Mouse (Mus musculus): Measurements from ENCODE around the gene Ppp1cb. TPM values are rescaled to one million over a fixed set of nuclear protein-coding genes. Genes with fewer than 3 reads are reported as not detected.

The Ppp1cb gene
- total and polyA plus RNA-seq, 3 experiments, result 121 to 2,029 (median 268) TPM

GRCm38 (mm10) chr5:32446394-32446793 is 12.2 kb upstream of the Ppp1cb start:
- no peaks in the 10 kb centered on the region for H3K9me3 ChIP-seq (replicated peaks; ENCODE audit: insufficient read depth, low read length)
- no peaks in the 10 kb centered on the region for H3K4me1 ChIP-seq (ENCODE audit: control insufficient read depth in 1 of 2, insufficient read depth in 2 of 2, low read length in 2 of 2)
- H3K9ac ChIP-seq (ENCODE audit: control insufficient read depth, low read depth, low read length, poor library complexity, severe bottlenecking), result no peak overlapping the region
- H3K27ac ChIP-seq (ENCODE audit: control insufficient read depth, low read depth, low read length), result no peak overlapping the region
- no peak overlapping the region for H3K4me3 ChIP-seq (ENCODE audit: control insufficient read depth in 1 of 2, insufficient read depth in 1 of 2, low read depth in 2 of 2, low read length in 2 of 2)
- H3K27me3 ChIP-seq (ENCODE audit: control insufficient read depth in 1 of 2, insufficient read depth in 2 of 2, low read length in 2 of 2), result peaks cover 21 to 51% of the 10 kb centered on the region in 2 experiments
- no peaks in the 10 kb centered on the region for H3K36me3 ChIP-seq (ENCODE audit: control insufficient read depth in 1 of 2, insufficient read depth in 2 of 2, low read length in 2 of 2)
- TF ChIP-seq TCF12 (IDR thresholded peaks at IDR 0.05; ENCODE audit: low read depth, low read length) (no peak), TBP (IDR thresholded peaks at IDR 0.05; ENCODE audit: low read depth, low read length) (no peak), ZNF384 (IDR thresholded peaks at IDR 0.05; ENCODE audit: low read depth, low read length) (no peak), UBTF (IDR thresholded peaks at IDR 0.05; ENCODE audit: borderline replicate concordance, insufficient read depth, low read depth, low read length) (no peak), RCOR1 (IDR thresholded peaks at IDR 0.05; ENCODE audit: low read depth, low read length) (no peak), KAT2A (conservative IDR thresholded peaks at IDR 0.05; ENCODE audit: low read depth, low read length) (no peak), RAD21 (IDR thresholded peaks at IDR 0.05; ENCODE audit: low read depth, low read length) (no peak), POLR2AphosphoS5 (IDR thresholded peaks at IDR 0.05; ENCODE audit: borderline replicate concordance, low read depth, low read length) (no peak), GABPA (IDR thresholded peaks at IDR 0.05; ENCODE audit: low read depth, low read length) (no peak), E2F4 (IDR thresholded peaks at IDR 0.05; ENCODE audit: borderline replicate concordance, low read depth, low read length) (no peak), ETS1 (IDR thresholded peaks at IDR 0.05; ENCODE audit: low read depth, low read length) (no peak), CTCF (IDR thresholded peaks at IDR 0.05 in 2 of 3, conservative IDR thresholded peaks at IDR 0.05 in 1 of 3; ENCODE audit: control insufficient read depth in 1 of 3, insufficient read depth in 1 of 3, low read depth in 2 of 3, low read length in 3 of 3, poor library complexity in 1 of 3, severe bottlenecking in 1 of 3) (no peak), MAX (IDR thresholded peaks at IDR 0.05; ENCODE audit: low read length) (no peak), SMC3 (IDR thresholded peaks at IDR 0.05; ENCODE audit: low read depth, low read length) (no peak), GATA1 (IDR thresholded peaks at IDR 0.05; ENCODE audit: low read depth, low read length) (no peak), NRF1 (IDR thresholded peaks at IDR 0.05; ENCODE audit: insufficient read depth, low read depth, low read length, poor library complexity, severe bottlenecking) (no peak), MYC (IDR thresholded peaks at IDR 0.05; ENCODE audit: low read depth, low read length) (no peak), MAZ (IDR thresholded peaks at IDR 0.05; ENCODE audit: low read depth, low read length) (no peak), MAFK (IDR thresholded peaks at IDR 0.05; ENCODE audit: borderline replicate concordance, low read depth, low read length) (no peak), TAL1 (IDR thresholded peaks at IDR 0.05; ENCODE audit: low read length) (no peak)
- no peaks in the 10 kb centered on the region for H3K79me2 ChIP-seq (ENCODE audit: control insufficient read depth, insufficient read depth, low read length, poor library complexity)
- no peak for DNase-seq (ENCODE audit: low read depth, low spot score)

DNA sequence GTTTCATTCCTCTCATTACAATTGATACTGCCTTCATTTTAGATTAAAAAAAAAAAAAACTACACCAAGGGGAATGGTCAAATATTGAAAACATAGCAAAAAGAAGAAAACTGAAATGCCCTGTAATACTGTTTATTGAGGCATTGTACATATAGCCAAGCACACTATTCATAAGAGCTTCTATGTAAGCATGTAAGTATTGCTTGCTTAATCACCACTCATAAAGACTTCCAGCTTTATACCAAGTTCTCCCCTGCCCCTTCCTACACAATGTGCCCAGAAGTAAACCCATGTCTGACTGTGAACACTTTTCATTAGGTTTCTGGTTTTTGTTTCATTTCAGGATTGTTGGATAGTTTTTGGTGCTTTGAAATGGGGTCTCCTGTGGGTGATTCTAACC is 11.8 kb upstream of the Ppp1cb start:
- Histone ChIP-seq H3K9me3 (replicated peaks; ENCODE audit: insufficient read depth, low read length) (no peaks in the 10 kb centered on the region), H3K4me3 (ENCODE audit: control insufficient read depth in 1 of 2, insufficient read depth in 1 of 2, low read depth in 2 of 2, low read length in 2 of 2) (no peak overlapping the region), H3K9ac (ENCODE audit: control insufficient read depth, low read depth, low read length, poor library complexity, severe bottlenecking) (no peak overlapping the region), H3K79me2 (ENCODE audit: control insufficient read depth, insufficient read depth, low read length, poor library complexity) (no peaks in the 10 kb centered on the region), H3K27me3 (ENCODE audit: control insufficient read depth in 1 of 2, insufficient read depth in 2 of 2, low read length in 2 of 2) (peaks cover 23 to 54% of the 10 kb centered on the region in 2 experiments), H3K27ac (ENCODE audit: control insufficient read depth, low read depth, low read length) (no peak overlapping the region), H3K4me1 (ENCODE audit: control insufficient read depth in 1 of 2, insufficient read depth in 2 of 2, low read length in 2 of 2) (no peaks in the 10 kb centered on the region), H3K36me3 (ENCODE audit: control insufficient read depth in 1 of 2, insufficient read depth in 2 of 2, low read length in 2 of 2) (no peaks in the 10 kb centered on the region)
- TF ChIP-seq HCFC1 (IDR thresholded peaks at IDR 0.05; ENCODE audit: low read depth, low read length) (no peak), POLR2A (IDR thresholded peaks at IDR 0.05; ENCODE audit: control insufficient read depth in 1 of 2, insufficient read depth in 1 of 2, low read depth in 1 of 2, low read length in 2 of 2, poor library complexity in 1 of 2) (no peak), NRF1 (IDR thresholded peaks at IDR 0.05; ENCODE audit: insufficient read depth, low read depth, low read length, poor library complexity, severe bottlenecking) (no peak), CTCF (IDR thresholded peaks at IDR 0.05 in 2 of 3, conservative IDR thresholded peaks at IDR 0.05 in 1 of 3; ENCODE audit: control insufficient read depth in 1 of 3, insufficient read depth in 1 of 3, low read depth in 2 of 3, low read length in 3 of 3, poor library complexity in 1 of 3, severe bottlenecking in 1 of 3) (no peak), ELF1 (IDR thresholded peaks at IDR 0.05; ENCODE audit: low read depth, low read length) (no peak), CHD2 (IDR thresholded peaks at IDR 0.05; ENCODE audit: low read length) (no peak), USF2 (IDR thresholded peaks at IDR 0.05; ENCODE audit: borderline replicate concordance in 1 of 2, insufficient read depth in 1 of 2, low read depth in 1 of 2, low read length in 2 of 2) (no peak), MAFK (IDR thresholded peaks at IDR 0.05; ENCODE audit: borderline replicate concordance, low read depth, low read length) (no peak), ZNF384 (IDR thresholded peaks at IDR 0.05; ENCODE audit: low read depth, low read length) (no peak), TAL1 (IDR thresholded peaks at IDR 0.05; ENCODE audit: low read length) (no peak), RAD21 (IDR thresholded peaks at IDR 0.05; ENCODE audit: low read depth, low read length) (no peak), MAZ (IDR thresholded peaks at IDR 0.05; ENCODE audit: low read depth, low read length) (no peak)
- DNase-seq (ENCODE audit: low read depth, low spot score), result no peak
